ENCODE assay signal across 19 mouse cellular contexts in the genomic region with DNA sequence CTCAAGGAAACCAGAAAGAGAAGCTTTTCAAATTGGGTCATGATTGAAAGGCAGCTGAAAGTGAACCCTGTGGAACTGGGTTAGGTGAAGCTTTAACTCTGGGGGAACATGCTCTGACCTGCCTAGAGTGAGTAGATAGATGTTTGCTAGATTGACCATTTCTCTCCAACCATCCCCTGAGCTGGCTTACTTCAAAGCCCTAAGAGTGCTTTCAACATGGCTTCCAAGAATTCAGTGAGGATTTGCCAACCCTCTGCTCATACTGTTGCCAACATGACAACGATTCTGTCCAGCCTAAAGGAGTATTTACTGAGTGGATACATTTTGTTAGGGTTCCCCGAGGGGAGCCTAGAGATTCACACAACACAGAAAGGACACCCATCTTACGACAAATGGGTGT.
DNase-seq lines count a peak whose midpoint lies in the region; ATAC-seq and TF ChIP-seq lines count a peak whose summit lies in the region.
"Had no signal": no experiment of that assay in that cellular context is flagged by ENCODE, and none has a peak within 500 bp of the region (broad histone marks: within the 10 kb centered on the region; RNA-seq: fewer than 3 reads in every experiment).

No protein-coding gene starts in this region.

- TF ChIP-seq EP300 in liver, postnatal 0 days (IDR thresholded peaks at IDR 0.05; ENCODE audit: low read depth): no peak

- no peak overlapping the region for H3K9ac ChIP-seq in liver, postnatal 0 days (replicated peaks)
- H3K9ac ChIP-seq in liver, embryonic 11.5 days (ENCODE audit: low read depth, low read length): no peak overlapping the region
- H3K9ac ChIP-seq in stomach, embryonic 16.5 days (ENCODE audit: low read length): no peak overlapping the region
- H3K9ac ChIP-seq: embryonic facial prominence, embryonic 12.5 days; forebrain, embryonic 15.5 days; heart, embryonic 13.5 days; hindbrain, embryonic 12.5 days had no signal

- WGBS in liver, postnatal 0 days (ENCODE audit: insufficient replicate concordance): 66% methylated on average over 3 of the region's 3 CpGs
- 80% methylated on average over 3 of the region's 3 CpGs for WGBS in liver, embryonic 11.5 days
- 74% methylated on average over 3 of the region's 3 CpGs for WGBS in stomach, embryonic 16.5 days

- H3K9me3 ChIP-seq in liver, postnatal 0 days (ENCODE audit: low read length): no peaks in the 10 kb centered on the region
- no peaks in the 10 kb centered on the region for H3K9me3 ChIP-seq in liver, embryonic 11.5 days (ENCODE audit: control insufficient read depth, low read length)
- no peaks in the 10 kb centered on the region for H3K9me3 ChIP-seq in stomach, embryonic 16.5 days (replicated peaks; ENCODE audit: control insufficient read depth, low read length)
- H3K9me3 ChIP-seq: embryonic facial prominence, embryonic 12.5 days; forebrain, embryonic 15.5 days; heart, embryonic 13.5 days; hindbrain, embryonic 12.5 days had no signal

- H3K27me3 ChIP-seq in liver, postnatal 0 days (ENCODE audit: insufficient read depth, low read length): no peaks in the 10 kb centered on the region
- no peaks in the 10 kb centered on the region; the same call in none of the 2 replicates for H3K27me3 ChIP-seq in liver, embryonic 11.5 days (replicated peaks; ENCODE audit: control insufficient read depth, insufficient read depth, low read length)
- H3K27me3 ChIP-seq in stomach, embryonic 16.5 days (ENCODE audit: control insufficient read depth, insufficient read depth, low read length): no peaks in the 10 kb centered on the region
- H3K27me3 ChIP-seq: embryonic facial prominence, embryonic 12.5 days; forebrain, embryonic 15.5 days; heart, embryonic 13.5 days; hindbrain, embryonic 12.5 days had no signal

- no peak overlapping the region for H3K4me3 ChIP-seq in liver, postnatal 0 days (ENCODE audit: low read depth, low read length)
- H3K4me3 ChIP-seq in liver, embryonic 11.5 days (ENCODE audit: low read depth, low read length): no peak overlapping the region
- no peak overlapping the region for H3K4me3 ChIP-seq in bone marrow macrophage, adult 2 months (ENCODE audit: insufficient read depth, low read length)
- H3K4me3 ChIP-seq in stomach, embryonic 16.5 days (replicated peaks; ENCODE audit: low read length): no peak overlapping the region
- H3K4me3 ChIP-seq: embryonic facial prominence, embryonic 12.5 days; forebrain, embryonic 15.5 days; heart, embryonic 13.5 days; hindbrain, embryonic 12.5 days had no signal

- peaks cover 21% of the 10 kb centered on the region; the same call in 1 of the 2 replicates for H3K4me1 ChIP-seq in liver, postnatal 0 days (ENCODE audit: insufficient read depth)
- no peaks in the 10 kb centered on the region for H3K4me1 ChIP-seq in liver, embryonic 11.5 days (replicated peaks; ENCODE audit: control insufficient read depth, insufficient read depth, low read length)
- H3K4me1 ChIP-seq in bone marrow macrophage, adult 2 months (ENCODE audit: control insufficient read depth, insufficient read depth, low read length): peaks cover 76% of the 10 kb centered on the region
- H3K4me1 ChIP-seq in stomach, embryonic 16.5 days (ENCODE audit: control insufficient read depth, insufficient read depth, low read length): peaks cover 12% of the 10 kb centered on the region

- 0 out of 2 replicates have a peak, but pooled peaks cover 3% of the 10 kb centered on the region for H3K36me3 ChIP-seq in liver, postnatal 0 days (replicated peaks; ENCODE audit: insufficient read depth, low read length)
- no peaks in the 10 kb centered on the region for H3K36me3 ChIP-seq in liver, embryonic 11.5 days (ENCODE audit: control insufficient read depth, insufficient read depth, low read length)
- H3K36me3 ChIP-seq in stomach, embryonic 16.5 days (ENCODE audit: control insufficient read depth, insufficient read depth, low read length): 0 out of 2 replicates have a peak, but pooled peaks cover 4% of the 10 kb centered on the region
- H3K36me3 ChIP-seq: embryonic facial prominence, embryonic 12.5 days; forebrain, embryonic 15.5 days; hindbrain, embryonic 12.5 days had no signal

- no peak overlapping the region for H3K27ac ChIP-seq in liver, postnatal 0 days (ENCODE audit: low read depth)
- no peak overlapping the region for H3K27ac ChIP-seq in liver, embryonic 11.5 days (ENCODE audit: low read depth, low read length)
- peak overlapping the region; percentile 52 for H3K27ac ChIP-seq in bone marrow macrophage, adult 2 months (ENCODE audit: insufficient read depth, low read depth, low read length)
- peak overlapping the region; percentile 62 for H3K27ac ChIP-seq in stomach, embryonic 16.5 days (ENCODE audit: low read length)
- H3K27ac ChIP-seq: embryonic facial prominence, embryonic 12.5 days; forebrain, embryonic 15.5 days; heart, embryonic 13.5 days; hindbrain, embryonic 12.5 days had no signal

- H3K4me2 ChIP-seq in liver, postnatal 0 days (ENCODE audit: low read depth, low read length): no peak overlapping the region
- no peak overlapping the region for H3K4me2 ChIP-seq in liver, embryonic 11.5 days
- no peak overlapping the region for H3K4me2 ChIP-seq in stomach, embryonic 16.5 days (ENCODE audit: low read depth, low read length)
- H3K4me2 ChIP-seq: embryonic facial prominence, embryonic 12.5 days; forebrain, embryonic 15.5 days; heart, embryonic 13.5 days; hindbrain, embryonic 12.5 days had no signal

- ATAC-seq in liver, postnatal 0 days: peak; percentile 17; the same call in 1 of the 2 replicates
- no peak for ATAC-seq in liver, embryonic 11.5 days (replicated peaks; ENCODE audit: low FRiP score)
- ATAC-seq in stomach, embryonic 16.5 days (ENCODE audit: insufficient read depth, low FRiP score): no peak
- ATAC-seq: forebrain, embryonic 15.5 days; hindbrain, embryonic 16.5 days had no signal

- TF ChIP-seq POLR2A in bone marrow macrophage, adult 2 months (IDR thresholded peaks at IDR 0.05; ENCODE audit: borderline replicate concordance, low read depth, low read length): no peak

- no peak for TF ChIP-seq CTCF in liver, postnatal 0 days (IDR thresholded peaks at IDR 0.05; ENCODE audit: low read depth)
- TF ChIP-seq CTCF in bone marrow macrophage, adult 2 months (IDR thresholded peaks at IDR 0.05; ENCODE audit: low read depth, low read length): no peak

- peak; percentile 58 for DNase-seq in heart, adult 11 months
- DNase-seq in heart, postnatal 4 days: no peak
- no peak for DNase-seq in liver, postnatal 0 days
- DNase-seq in liver, embryonic 11.5 days (ENCODE audit: low spot score): no peak
- DNase-seq in adrenal gland, postnatal 25 days: no peak
- no peak for DNase-seq in retina, postnatal 1 day
- DNase-seq: adrenal gland, postnatal 14 days; cerebellum, adult 11 months; cerebellum, adult 8-10 months; cerebellum, postnatal 14 days; gastrocnemius, postnatal 10 days; heart, postnatal 36 days had no signal

Comparison
In these comparisons a context has a peak if more than half of its experiments do, and no peak if none do; other contexts are left out.
1. H3K27ac ChIP-seq: peak in bone marrow macrophage, adult 2 months (single experiment) and stomach, embryonic 16.5 days (single experiment); none in liver, postnatal 0 days (single experiment) and liver, embryonic 11.5 days (single experiment).